Comparison of ENCODE assay signal across 11 mouse cellular contexts in the genomic region with DNA sequence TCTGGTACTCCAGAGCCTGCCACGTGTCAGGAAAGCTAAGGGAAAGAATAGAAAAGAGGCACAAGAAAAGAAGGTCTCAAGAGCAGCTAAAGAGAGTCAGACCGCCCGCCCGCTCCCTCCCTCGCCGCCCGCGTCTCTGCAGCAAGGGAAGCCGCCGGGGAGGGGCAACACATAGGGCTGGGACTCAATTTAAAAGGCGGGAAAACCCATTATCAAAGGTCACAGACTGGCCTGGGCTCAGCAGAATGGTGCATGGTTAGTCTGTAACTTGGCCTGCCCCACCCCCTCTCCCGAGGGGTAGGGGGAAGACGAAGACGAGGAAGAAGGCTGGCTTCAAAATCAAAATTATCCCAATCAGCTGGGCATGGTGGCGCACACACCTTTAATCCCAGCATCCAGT. TPM values are rescaled to one million over a fixed set of nuclear protein-coding genes. Genes with fewer than 3 reads are reported as not detected.
A peak's percentile ranks its signal among the peaks of the same experiment; 100 is the strongest.
DNase-seq lines count a peak whose midpoint lies in the region; ATAC-seq and TF ChIP-seq lines count a peak whose summit lies in the region.
"Had no signal": no experiment of that assay in that cellular context is flagged by ENCODE, and none has a peak within 500 bp of the region (broad histone marks: within the 10 kb centered on the region; RNA-seq: fewer than 3 reads in every experiment).

No protein-coding gene starts in this region.

- no peak for DNase-seq in heart, postnatal 10 days
- DNase-seq in embryo, embryonic 11 days, result peak; percentile 46
- DNase-seq in kidney, postnatal 14 days, result peak; percentile 47
- DNase-seq in cerebellum, postnatal 10 days, result no peak
- DNase-seq in right cerebral cortex, postnatal 4 days, result no peak
- DNase-seq: adrenal gland, postnatal 14 days had no signal

- intact Hi-C loops in heart, postnatal 10 days (cut with DNase I), result no loop called here

- H3K4me1 ChIP-seq in heart, embryonic 12.5 days (replicated peaks), result peaks cover 14% of the 10 kb centered on the region
- H3K4me1 ChIP-seq in E14TG2a.4 (replicated peaks; ENCODE audit: low read depth, low read length), result peaks cover 69% of the 10 kb centered on the region

- no peaks in the 10 kb centered on the region for H3K36me3 ChIP-seq in heart, embryonic 12.5 days
- H3K36me3 ChIP-seq in E14TG2a.4 (ENCODE audit: insufficient read depth, low read length), result no peaks in the 10 kb centered on the region
- H3K36me3 ChIP-seq: limb, embryonic 13.5 days had no signal

- peak overlapping the region; percentile 55 for H3K4me2 ChIP-seq in heart, embryonic 12.5 days
- H3K4me2 ChIP-seq: limb, embryonic 13.5 days had no signal

- H3K27ac ChIP-seq in heart, embryonic 12.5 days (ENCODE audit: poor library complexity, severe bottlenecking), result no peak overlapping the region
- H3K27ac ChIP-seq: limb, embryonic 13.5 days had no signal

- ATAC-seq in heart, embryonic 12.5 days (ENCODE audit: insufficient number of reproducible peaks, low FRiP score), result no peak
- no peak for ATAC-seq in CD4-positive, CD25-positive, alpha-beta regulatory T cell, adult 4 months

- TF ChIP-seq CTCF in E14TG2a.4 (conservative IDR thresholded peaks at IDR 0.05; ENCODE audit: low read length), result no peak

- H3K27me3 ChIP-seq in heart, embryonic 12.5 days (replicated peaks), result no peaks in the 10 kb centered on the region
- H3K27me3 ChIP-seq in E14TG2a.4 (ENCODE audit: insufficient read depth, low read length), result no peaks in the 10 kb centered on the region
- H3K27me3 ChIP-seq: limb, embryonic 13.5 days had no signal

- 0 out of 2 replicates have a peak overlapping the region, but pooled peaks have one; percentile 13 for H3K9ac ChIP-seq in heart, embryonic 12.5 days
- H3K9ac ChIP-seq: limb, embryonic 13.5 days had no signal

- H3K4me3 ChIP-seq in heart, embryonic 12.5 days, result peak overlapping the region; percentile 14; the same call in 1 of the 2 replicates
- peak overlapping the region; percentile 2; the same call in 1 of the 2 replicates for H3K4me3 ChIP-seq in E14TG2a.4 (replicated peaks; ENCODE audit: low read length)
- H3K4me3 ChIP-seq: limb, embryonic 13.5 days had no signal

- no peaks in the 10 kb centered on the region; the same call in 1 of the 2 replicates for H3K9me3 ChIP-seq in heart, embryonic 12.5 days (replicated peaks)
- H3K9me3 ChIP-seq in E14TG2a.4 (ENCODE audit: low read length), result no peaks in the 10 kb centered on the region
- H3K9me3 ChIP-seq: limb, embryonic 13.5 days had no signal

- WGBS in heart, embryonic 12.5 days, result 30% methylated on average over 15 of the region's 15 CpGs

RNA-seq across cellular contexts. Expression of a gene that starts 22.8 kb away (rescaled TPM):
- polyA plus RNA-seq in heart, embryonic 12.5 days (2016; fragmentation: Nextera tagmentation; extraction: Ambion mirVana), result 1.5 and 3.3 TPM in 2 replicates
- total RNA-seq in heart, postnatal 10 days (2021), result 1 to 10 TPM; 5.1 to 5.2 TPM
- not detected for polyA plus RNA-seq in CD4-positive, CD25-positive, alpha-beta regulatory T cell, adult 4 months (2017; shearing (Covaris generic))

RNA-seq across cellular contexts. Expression of a gene that starts 23.0 kb away (rescaled TPM):
- polyA plus RNA-seq in heart, embryonic 12.5 days (2016; fragmentation: Nextera tagmentation; extraction: Ambion mirVana), result 5.6 and 6.9 TPM in 2 replicates
- total RNA-seq in heart, postnatal 10 days (2021), result 10 to 100 TPM; 19.6 to 20.3 TPM
- under 1 TPM in 1 of 2 experiments, not detected in 1; 0.23 TPM for polyA plus RNA-seq in CD4-positive, CD25-positive, alpha-beta regulatory T cell, adult 4 months (2017; shearing (Covaris generic))

RNA-seq across cellular contexts. Expression of a gene that starts 33.1 kb away (rescaled TPM):
- polyA plus RNA-seq in heart, embryonic 12.5 days (2016; fragmentation: Nextera tagmentation; extraction: Ambion mirVana), result 0.28 and 0.47 TPM in 2 replicates
- 1 to 10 TPM; 2.1 to 2.4 TPM for total RNA-seq in heart, postnatal 10 days (2021)
- not detected for polyA plus RNA-seq in CD4-positive, CD25-positive, alpha-beta regulatory T cell, adult 4 months (2017; shearing (Covaris generic))
- polyA plus RNA-seq: neural tube, embryonic 11.5 days had no signal

RNA-seq across cellular contexts. Expression of a gene that starts 36.8 kb away (rescaled TPM):
- 74.3 and 83.0 TPM in 2 replicates for polyA plus RNA-seq in heart, embryonic 12.5 days (2016; fragmentation: Nextera tagmentation; extraction: Ambion mirVana)
- total RNA-seq in heart, postnatal 10 days (2021), result 10 to 100 TPM; 48.9 to 49.6 TPM
- 10 to 100 TPM; 31.6 to 47.4 TPM for polyA plus RNA-seq in CD4-positive, CD25-positive, alpha-beta regulatory T cell, adult 4 months (2017; shearing (Covaris generic))

RNA-seq across cellular contexts. Expression of a gene that starts 39.8 kb away (rescaled TPM):
- 23.7 and 25.2 TPM in 2 replicates for polyA plus RNA-seq in heart, embryonic 12.5 days (2016; fragmentation: Nextera tagmentation; extraction: Ambion mirVana)
- 10 to 100 TPM; 44.5 to 47.5 TPM for total RNA-seq in heart, postnatal 10 days (2021)
- 10 to 100 TPM; 25.6 to 36.0 TPM for polyA plus RNA-seq in CD4-positive, CD25-positive, alpha-beta regulatory T cell, adult 4 months (2017; shearing (Covaris generic))

Comparison
In these comparisons a context has a peak if more than half of its experiments do, and no peak if none do; other contexts are left out.
1. DNase-seq: peak in embryo, embryonic 11 days (single experiment) and kidney, postnatal 14 days (single experiment); none in heart, postnatal 10 days (0 of 2), cerebellum, postnatal 10 days (0 of 2) and right cerebral cortex, postnatal 4 days (single experiment).